Mouse (Mus musculus): ENCODE measurements around the gene Cyba.
A peak's percentile ranks its signal among the peaks of the same experiment; 100 is the strongest.

Cyba gene

GRCm38 (mm10) chr8:122421376-122422070 lies 11.2 kb downstream of the Cyba start, which contains the start of gene Il17c:
Gene Il17c (plus strand): TSS chr8:122422020.
- no peak for DNase-seq (ENCODE audit: low spot score)

- DNase-seq (ENCODE audit: low spot score), result peak; percentile 51
Observed at GRCm38 (mm10) chr8:122419881-122420555, 12.7 kb downstream of the Cyba start.

GRCm38 (mm10) chr8:122415554-122415953 lies 17.2 kb downstream of the Cyba start:
- no peak for DNase-seq (ENCODE audit: low spot score)

GRCm38 (mm10) chr8:122414311-122414710 lies 18.4 kb downstream of the Cyba start:
- DNase-seq (ENCODE audit: low spot score), result no peak

GRCm38 (mm10) chr8:122407678-122408077 lies 25.1 kb downstream of the Cyba start:
- no peak for DNase-seq (ENCODE audit: low spot score)

- no peak for DNase-seq (ENCODE audit: low spot score)
Observed at GRCm38 (mm10) chr8:122405146-122405805, 27.5 kb downstream of the Cyba start.

- no peak for DNase-seq (ENCODE audit: low spot score)
Observed at GRCm38 (mm10) chr8:122398186-122398585, 34.5 kb downstream of the Cyba start.

GRCm38 (mm10) chr8:122395291-122395690 lies 37.4 kb downstream of the Cyba start:
- no peak for DNase-seq (ENCODE audit: low spot score)

- DNase-seq (ENCODE audit: low spot score), result no peak
Observed at GRCm38 (mm10) chr8:122393717-122394116, 39.0 kb downstream of the Cyba start.

GRCm38 (mm10) chr8:122390758-122391157 lies 42.0 kb downstream of the Cyba start:
- no peak for DNase-seq (ENCODE audit: low spot score)

GRCm38 (mm10) chr8:122389357-122389756 lies 43.4 kb downstream of the Cyba start:
- DNase-seq (ENCODE audit: low spot score), result no peak

GRCm38 (mm10) chr8:122383039-122383438 lies 49.7 kb downstream of the Cyba start:
- DNase-seq (ENCODE audit: low spot score), result no peak

- DNase-seq (ENCODE audit: low spot score), result peak; percentile 99
Observed at GRCm38 (mm10) chr8:122376365-122377231, 56.1 kb downstream of the Cyba start, which contains the start of gene Zc3h18. Gene Zc3h18 (plus strand): TSS chr8:122376609.

GRCm38 (mm10) chr8:122375751-122376364 lies 56.9 kb downstream of the Cyba start:
- no peak for DNase-seq (ENCODE audit: low spot score)

GRCm38 (mm10) chr8:122375320-122375719 lies 57.4 kb downstream of the Cyba start:
- no peak for DNase-seq (ENCODE audit: low spot score)
